Mouse (Mus musculus): ENCODE measurements around the gene Rap1gap. TPM values are rescaled to one million over a fixed set of nuclear protein-coding genes. Genes with fewer than 3 reads are reported as not detected.

The Rap1gap gene
- polyA plus RNA-seq, 1 experiment from 2014 or later: 6.1 TPM

GRCm38 (mm10) chr4:137737760-137738159 lies 73.2 kb downstream of the Rap1gap start:
- Histone ChIP-seq H3K4me2 (no peak overlapping the region), H3K9ac (no peak overlapping the region), H3K9me3 (no peaks in the 10 kb centered on the region), H3K36me3 (no peaks in the 10 kb centered on the region), H3K4me3 (no peak overlapping the region), H3K27ac (replicated peaks) (no peak overlapping the region), H3K4me1 (peaks cover 10% of the 10 kb centered on the region; the same call in 1 of the 2 replicates), H3K27me3 (replicated peaks) (peaks cover 49% of the 10 kb centered on the region)
- no peak for ATAC-seq (ENCODE audit: extremely low read depth, insufficient number of reproducible peaks, low FRiP score, low TSS enrichment)
- 39% methylated on average over 3 of the region's 3 CpGs for WGBS

DNA sequence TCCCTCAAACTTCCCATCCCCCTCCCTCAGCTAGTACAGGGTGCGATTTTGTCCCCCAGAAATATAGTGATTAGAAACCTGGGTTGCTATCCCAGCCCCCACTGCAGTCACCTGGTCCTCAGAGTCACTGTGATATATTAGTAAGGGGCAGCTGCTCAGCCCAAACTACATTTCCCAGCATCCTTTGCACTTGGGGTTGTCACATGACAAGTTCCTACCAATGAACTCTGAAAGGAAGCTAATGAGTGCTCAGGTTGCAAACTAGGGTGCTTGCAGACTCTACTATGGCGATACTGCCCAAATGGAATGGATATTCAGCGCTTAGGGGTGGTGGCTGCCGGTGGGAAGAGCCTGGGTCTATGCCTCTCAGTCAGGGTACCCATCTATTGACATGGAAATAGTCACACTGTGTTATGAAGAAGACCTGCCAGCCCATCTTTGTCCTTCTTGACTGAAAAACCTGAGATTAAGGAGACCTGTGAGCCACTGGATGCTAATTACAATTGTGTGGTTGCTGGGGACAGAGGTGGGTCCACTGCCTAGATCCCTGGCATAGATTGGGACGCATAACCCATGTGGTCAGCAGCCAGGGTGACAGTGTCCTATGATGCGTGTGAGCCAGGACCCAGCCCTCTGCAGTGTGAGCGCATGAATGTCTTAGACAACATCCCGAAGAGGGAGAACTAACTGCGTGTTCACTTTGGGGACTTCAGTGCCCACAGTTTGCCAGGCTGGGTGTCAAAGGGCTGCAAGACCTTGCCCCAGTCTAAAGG lies 74.8 kb downstream of the Rap1gap start:
- no peak overlapping the region for H3K4me3 ChIP-seq

DNA sequence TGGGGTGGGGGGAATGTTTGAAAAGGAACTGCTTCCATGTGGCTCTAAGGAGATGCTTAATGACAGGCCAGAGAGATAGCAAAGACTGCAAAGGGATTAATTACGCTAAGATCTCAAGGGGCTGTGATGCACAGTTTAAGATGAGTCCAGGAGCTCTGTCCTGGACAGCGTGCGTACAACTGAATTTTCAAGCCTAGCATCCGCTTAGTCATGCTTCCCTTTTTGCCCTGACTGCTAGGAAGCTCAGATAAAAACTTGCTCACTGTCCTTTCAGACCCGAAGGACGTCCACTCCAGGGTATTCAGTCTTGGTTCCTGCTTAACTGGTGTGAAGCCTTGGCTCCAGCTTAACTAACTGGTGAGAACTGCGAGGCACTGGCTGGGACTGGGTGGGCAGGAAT lies 75.8 kb downstream of the Rap1gap start:
- peaks cover 31% of the 10 kb centered on the region for H3K27me3 ChIP-seq (replicated peaks)
- no peak overlapping the region for H3K4me2 ChIP-seq
- H3K9me3 ChIP-seq: no peaks in the 10 kb centered on the region
- ATAC-seq (ENCODE audit: extremely low read depth, insufficient number of reproducible peaks, low FRiP score, low TSS enrichment): no peak
- H3K9ac ChIP-seq: no peak overlapping the region
- peaks cover 10% of the 10 kb centered on the region; the same call in 1 of the 2 replicates for H3K4me1 ChIP-seq
- no peaks in the 10 kb centered on the region for H3K36me3 ChIP-seq
- WGBS: 74% methylated on average over 7 of the region's 7 CpGs
- H3K4me3 ChIP-seq: no peak overlapping the region
- no peak overlapping the region for H3K27ac ChIP-seq (replicated peaks)

More for the DNA sequence above, 74.8 kb downstream of the Rap1gap start:
- 48% methylated on average over 9 of the region's 9 CpGs for WGBS
- no peaks in the 10 kb centered on the region for H3K36me3 ChIP-seq
- peak overlapping the region; percentile 32; the same call in 1 of the 2 replicates for H3K4me2 ChIP-seq
- no peaks in the 10 kb centered on the region for H3K9me3 ChIP-seq
- H3K27me3 ChIP-seq (replicated peaks): peaks cover 39% of the 10 kb centered on the region
- no peak overlapping the region for H3K9ac ChIP-seq
- no peak overlapping the region for H3K27ac ChIP-seq (replicated peaks)
- peaks cover 10% of the 10 kb centered on the region; the same call in 1 of the 2 replicates for H3K4me1 ChIP-seq
- no peak for ATAC-seq (ENCODE audit: extremely low read depth, insufficient number of reproducible peaks, low FRiP score, low TSS enrichment)

GRCm38 (mm10) chr4:137743791-137744190 lies 79.3 kb downstream of the Rap1gap start:
- Histone ChIP-seq H3K27ac (replicated peaks) (no peak overlapping the region), H3K9me3 (no peaks in the 10 kb centered on the region), H3K9ac (no peak overlapping the region), H3K4me1 (0 out of 2 replicates have a peak, but pooled peaks cover 4% of the 10 kb centered on the region), H3K4me2 (no peak overlapping the region), H3K4me3 (no peak overlapping the region), H3K27me3 (replicated peaks) (peaks cover 14% of the 10 kb centered on the region), H3K36me3 (no peaks in the 10 kb centered on the region)
- no peak for ATAC-seq (ENCODE audit: extremely low read depth, insufficient number of reproducible peaks, low FRiP score, low TSS enrichment)
- 64% methylated on average over 7 of the region's 7 CpGs for WGBS

GRCm38 (mm10) chr4:137744433-137744918 lies 80.0 kb downstream of the Rap1gap start:
- no peak overlapping the region for H3K27ac ChIP-seq (replicated peaks)
- H3K4me1 ChIP-seq: peaks cover under 1% of the 10 kb centered on the region; the same call in 1 of the 2 replicates
- no peak for ATAC-seq (ENCODE audit: extremely low read depth, insufficient number of reproducible peaks, low FRiP score, low TSS enrichment)
- H3K27me3 ChIP-seq (replicated peaks): peaks cover 17% of the 10 kb centered on the region
- no peak overlapping the region for H3K9ac ChIP-seq
- H3K36me3 ChIP-seq: no peaks in the 10 kb centered on the region
- 59% methylated on average over 13 of the region's 13 CpGs for WGBS
- H3K9me3 ChIP-seq: no peaks in the 10 kb centered on the region
- H3K4me3 ChIP-seq: no peak overlapping the region
- H3K4me2 ChIP-seq: no peak overlapping the region

- 80% methylated on average over 9 of the region's 9 CpGs for WGBS
- no peaks in the 10 kb centered on the region for H3K36me3 ChIP-seq
- peaks cover 9% of the 10 kb centered on the region for H3K27me3 ChIP-seq (replicated peaks)
- H3K4me3 ChIP-seq: no peak overlapping the region
- no peak for ATAC-seq (ENCODE audit: extremely low read depth, insufficient number of reproducible peaks, low FRiP score, low TSS enrichment)
- no peaks in the 10 kb centered on the region for H3K9me3 ChIP-seq
- H3K4me2 ChIP-seq: no peak overlapping the region
- peaks cover 26% of the 10 kb centered on the region for H3K4me1 ChIP-seq
- H3K27ac ChIP-seq (replicated peaks): no peak overlapping the region
- no peak overlapping the region for H3K9ac ChIP-seq
Observed at GRCm38 (mm10) chr4:137747091-137747490, 82.6 kb downstream of the Rap1gap start.

DNA sequence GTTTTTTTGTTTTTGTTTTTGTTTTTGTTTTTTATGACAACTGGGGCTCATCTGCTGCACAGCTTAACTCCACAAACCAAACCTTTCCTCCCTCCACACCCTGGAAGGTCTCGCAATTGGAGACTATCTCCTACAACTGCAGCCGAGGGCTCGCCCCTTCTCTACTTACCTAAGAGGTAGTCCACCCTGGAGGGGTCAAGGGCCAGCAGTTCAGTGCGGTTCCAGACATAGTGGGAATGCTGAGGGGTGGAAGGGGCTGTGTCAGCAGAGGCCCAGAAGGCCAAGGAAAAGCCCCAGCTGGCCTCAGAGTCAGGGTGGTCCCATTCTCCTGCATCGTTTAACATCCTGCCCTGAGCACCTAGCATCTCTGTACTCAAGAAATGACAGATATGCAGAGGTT lies 83.1 kb downstream of the Rap1gap start:
- H3K27me3 ChIP-seq (replicated peaks): peaks cover 9% of the 10 kb centered on the region
- H3K4me2 ChIP-seq: no peak overlapping the region
- H3K4me3 ChIP-seq: no peak overlapping the region
- H3K27ac ChIP-seq (replicated peaks): no peak overlapping the region
- H3K4me1 ChIP-seq: peaks cover 31% of the 10 kb centered on the region
- 76% methylated on average over 5 of the region's 5 CpGs for WGBS
- no peak for ATAC-seq (ENCODE audit: extremely low read depth, insufficient number of reproducible peaks, low FRiP score, low TSS enrichment)
- H3K9ac ChIP-seq: no peak overlapping the region
- H3K9me3 ChIP-seq: no peaks in the 10 kb centered on the region
- H3K36me3 ChIP-seq: no peaks in the 10 kb centered on the region

DNA sequence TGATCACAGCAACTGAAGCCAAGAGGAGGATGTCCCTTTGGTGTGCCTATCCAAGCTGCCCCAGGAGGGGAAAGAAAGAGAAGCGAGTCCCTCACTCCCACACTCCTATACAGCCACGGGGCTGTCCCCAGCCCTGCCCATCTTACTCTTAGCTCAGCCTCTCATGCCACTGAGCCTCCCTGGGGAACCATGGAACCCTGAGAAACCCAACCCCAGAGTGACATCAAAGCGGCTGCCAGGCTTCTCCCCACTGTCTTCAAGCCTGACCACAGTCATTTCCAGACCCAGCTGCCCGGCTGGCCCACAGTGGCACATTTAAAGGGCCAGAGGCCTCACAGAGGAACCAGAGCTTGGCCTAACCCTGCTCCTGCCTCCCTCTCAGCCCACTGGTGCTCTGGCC lies 84.2 kb downstream of the Rap1gap start:
- H3K4me1 ChIP-seq: peaks cover 35% of the 10 kb centered on the region
- H3K27me3 ChIP-seq (replicated peaks): peaks cover 11% of the 10 kb centered on the region
- H3K27ac ChIP-seq (replicated peaks): no peak overlapping the region
- no peak for ATAC-seq (ENCODE audit: extremely low read depth, insufficient number of reproducible peaks, low FRiP score, low TSS enrichment)
- no peaks in the 10 kb centered on the region for H3K36me3 ChIP-seq
- H3K4me3 ChIP-seq: no peak overlapping the region
- H3K4me2 ChIP-seq: no peak overlapping the region
- no peak overlapping the region for H3K9ac ChIP-seq
- H3K9me3 ChIP-seq: no peaks in the 10 kb centered on the region
- WGBS: 57% methylated on average over 4 of the region's 4 CpGs

DNA sequence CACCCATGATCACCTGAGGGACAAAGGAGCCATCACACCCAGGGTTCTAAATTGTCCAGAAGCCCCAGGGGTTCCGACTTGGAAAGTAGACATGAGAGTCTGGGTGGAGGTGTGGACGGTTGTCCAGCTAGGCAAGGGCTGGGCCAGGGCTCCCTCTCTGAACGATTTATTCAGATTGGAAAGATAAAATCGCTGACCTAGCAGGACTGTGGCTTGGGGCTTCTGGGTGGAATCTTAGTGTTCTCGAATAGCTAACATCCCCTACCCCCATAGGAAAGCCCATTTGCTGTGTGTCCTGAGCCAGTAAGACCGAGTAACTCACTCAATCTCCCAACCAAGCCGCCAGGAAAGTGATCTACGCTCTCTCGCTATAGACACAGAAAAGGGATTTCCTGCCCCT lies 85.2 kb downstream of the Rap1gap start:
- no peak for ATAC-seq (ENCODE audit: extremely low read depth, insufficient number of reproducible peaks, low FRiP score, low TSS enrichment)
- Histone ChIP-seq H3K27ac (replicated peaks) (no peak overlapping the region), H3K27me3 (replicated peaks) (peaks cover 14% of the 10 kb centered on the region), H3K4me2 (0 out of 2 replicates have a peak overlapping the region, but pooled peaks have one; percentile 6), H3K9ac (peak overlapping the region; percentile 40; the same call in 1 of the 2 replicates), H3K4me3 (no peak overlapping the region), H3K9me3 (no peaks in the 10 kb centered on the region), H3K4me1 (peaks cover 37% of the 10 kb centered on the region), H3K36me3 (no peaks in the 10 kb centered on the region)
- WGBS: 69% methylated on average over 9 of the region's 9 CpGs

DNA sequence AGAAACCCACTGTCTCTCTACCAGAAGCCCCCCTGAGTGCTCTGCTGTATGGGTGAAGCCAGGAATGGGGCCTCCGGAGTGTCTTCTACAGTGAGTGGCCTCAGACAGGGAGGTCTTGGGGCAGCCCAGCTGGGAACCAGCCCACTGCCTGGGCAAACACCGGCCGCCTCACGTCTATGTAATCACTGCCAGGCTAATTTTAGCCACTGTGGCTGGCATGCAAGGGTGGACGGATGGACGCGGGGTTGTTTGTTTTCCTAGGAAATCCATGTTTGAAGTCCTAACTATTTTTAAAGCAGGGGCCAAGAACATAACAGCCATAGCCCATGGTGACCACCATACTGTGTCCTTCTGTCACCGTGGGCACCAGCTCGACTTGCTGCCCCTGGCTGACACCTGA lies 85.6 kb downstream of the Rap1gap start:
- H3K9ac ChIP-seq: peak overlapping the region; percentile 40; the same call in 1 of the 2 replicates
- peaks cover 37% of the 10 kb centered on the region for H3K4me1 ChIP-seq
- 35% methylated on average over 9 of the region's 9 CpGs for WGBS
- H3K27me3 ChIP-seq (replicated peaks): peaks cover 14% of the 10 kb centered on the region
- H3K4me2 ChIP-seq: 0 out of 2 replicates have a peak overlapping the region, but pooled peaks have one; percentile 6
- H3K27ac ChIP-seq (replicated peaks): no peak overlapping the region
- no peaks in the 10 kb centered on the region for H3K9me3 ChIP-seq
- H3K4me3 ChIP-seq: no peak overlapping the region
- H3K36me3 ChIP-seq: no peaks in the 10 kb centered on the region
- ATAC-seq (ENCODE audit: extremely low read depth, insufficient number of reproducible peaks, low FRiP score, low TSS enrichment): no peak

- Histone ChIP-seq H3K9ac (0 out of 2 replicates have a peak overlapping the region, but pooled peaks have one; percentile 28), H3K4me3 (peak overlapping the region; percentile 13; the same call in 1 of the 2 replicates), H3K9me3 (no peaks in the 10 kb centered on the region), H3K36me3 (no peaks in the 10 kb centered on the region), H3K27ac (replicated peaks) (peak overlapping the region; percentile 65), H3K4me1 (peaks cover 37% of the 10 kb centered on the region), H3K27me3 (replicated peaks) (peaks cover 18% of the 10 kb centered on the region), H3K4me2 (peak overlapping the region; percentile 45)
- peak; percentile 63; the same call in 1 of the 2 replicates for ATAC-seq (ENCODE audit: extremely low read depth, insufficient number of reproducible peaks, low FRiP score, low TSS enrichment)
- WGBS: 31% methylated on average over 8 of the region's 8 CpGs
Observed at GRCm38 (mm10) chr4:137751310-137751709, 86.8 kb downstream of the Rap1gap start.

All from heart, embryonic 13.5 days (tissue).